Mouse (Mus musculus): ENCODE measurements at regions not wholly inside any gene's neighbourhood (a gene's known extent, or its start where the extent isn't known, plus 50 kb on each side); places are given as distances from the start of the nearest gene placed in this dataset.

DNA sequence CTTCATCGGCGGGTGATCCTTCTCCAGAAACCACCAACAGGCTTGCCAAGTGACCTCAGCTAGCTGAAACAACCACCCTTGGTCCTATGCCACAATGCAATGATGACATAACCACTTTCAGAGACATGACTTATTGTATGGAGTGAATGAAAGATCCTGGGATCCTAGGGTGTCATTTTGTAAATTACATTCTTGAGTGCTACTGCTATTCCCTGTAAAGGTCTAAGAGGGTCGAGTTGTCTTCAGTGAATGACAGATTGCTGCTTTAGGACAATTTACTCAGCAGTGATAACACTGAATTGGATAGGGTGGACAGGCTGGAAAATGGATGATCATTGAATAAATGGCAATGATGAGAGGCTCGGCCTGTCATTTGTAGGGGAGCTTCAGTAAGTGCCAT, 692.4 kb downstream of the Gm9008 start:
- H3K9me3 ChIP-seq = no peaks in the 10 kb centered on the region
- no peak overlapping the region for H3K27ac ChIP-seq (replicated peaks)
- no peaks in the 10 kb centered on the region for H3K4me1 ChIP-seq
- H3K36me3 ChIP-seq = no peaks in the 10 kb centered on the region
- no peak overlapping the region for H3K9ac ChIP-seq
- no peaks in the 10 kb centered on the region for H3K27me3 ChIP-seq (replicated peaks)
- 64% methylated on average over 4 of the region's 4 CpGs for WGBS
- ATAC-seq (ENCODE audit: extremely low read depth, insufficient number of reproducible peaks, low FRiP score, low TSS enrichment) = no peak
- no peak overlapping the region for H3K4me2 ChIP-seq
- no peak overlapping the region for H3K4me3 ChIP-seq

DNA sequence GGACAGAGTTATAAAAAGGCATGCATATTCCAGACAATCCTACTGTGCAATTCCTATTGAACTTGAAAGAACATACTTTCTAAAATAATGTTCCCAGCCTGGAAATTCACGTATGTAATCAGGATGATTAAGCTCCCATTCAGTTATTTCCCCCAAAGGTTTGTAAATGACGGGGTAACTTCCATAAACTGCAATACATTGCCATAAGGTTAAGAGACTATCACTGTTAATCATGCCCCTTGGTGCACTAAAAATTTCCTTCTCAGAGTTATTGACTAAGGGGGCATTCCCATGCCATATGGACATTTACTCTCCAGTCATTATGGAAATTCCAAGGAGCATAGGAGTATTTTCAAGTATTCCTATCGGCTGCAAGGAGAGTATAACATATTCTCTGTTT, 697.6 kb downstream of the Gm9008 start:
- H3K4me3 ChIP-seq = no peak overlapping the region
- H3K9ac ChIP-seq = no peak overlapping the region
- WGBS = 65% methylated on average over 3 of the region's 3 CpGs
- H3K36me3 ChIP-seq = no peaks in the 10 kb centered on the region
- no peak overlapping the region for H3K27ac ChIP-seq (replicated peaks)
- no peaks in the 10 kb centered on the region for H3K9me3 ChIP-seq
- no peaks in the 10 kb centered on the region for H3K27me3 ChIP-seq (replicated peaks)
- no peak for ATAC-seq (ENCODE audit: extremely low read depth, insufficient number of reproducible peaks, low FRiP score, low TSS enrichment)
- H3K4me1 ChIP-seq = no peaks in the 10 kb centered on the region
- no peak overlapping the region for H3K4me2 ChIP-seq

DNA sequence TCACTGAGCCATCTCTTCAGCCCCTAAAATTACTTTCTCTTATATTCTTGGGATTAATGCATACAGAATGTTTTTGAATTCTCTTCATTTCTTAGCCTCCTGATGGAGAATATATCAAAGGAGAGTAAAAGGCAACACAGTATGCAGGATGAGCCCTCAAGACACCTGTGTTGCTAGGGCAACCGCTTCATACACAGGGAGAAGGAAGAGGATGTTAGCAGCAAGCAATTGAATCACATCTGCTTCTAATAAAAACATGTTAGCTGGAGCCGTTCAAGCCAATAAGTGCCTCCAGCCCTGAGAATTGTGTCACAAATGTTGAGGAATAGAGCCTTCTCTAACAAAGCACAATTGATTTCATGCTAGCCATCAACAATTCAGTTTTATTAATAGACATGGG, 698.0 kb downstream of the Gm9008 start:
- no peaks in the 10 kb centered on the region for H3K27me3 ChIP-seq (replicated peaks)
- H3K9ac ChIP-seq = no peak overlapping the region
- WGBS = 60% methylated on average over 2 of the region's 2 CpGs
- no peaks in the 10 kb centered on the region for H3K36me3 ChIP-seq
- H3K4me1 ChIP-seq = no peaks in the 10 kb centered on the region
- H3K4me3 ChIP-seq = no peak overlapping the region
- H3K4me2 ChIP-seq = no peak overlapping the region
- H3K27ac ChIP-seq (replicated peaks) = no peak overlapping the region
- ATAC-seq (ENCODE audit: extremely low read depth, insufficient number of reproducible peaks, low FRiP score, low TSS enrichment) = no peak
- H3K9me3 ChIP-seq = no peaks in the 10 kb centered on the region

DNA sequence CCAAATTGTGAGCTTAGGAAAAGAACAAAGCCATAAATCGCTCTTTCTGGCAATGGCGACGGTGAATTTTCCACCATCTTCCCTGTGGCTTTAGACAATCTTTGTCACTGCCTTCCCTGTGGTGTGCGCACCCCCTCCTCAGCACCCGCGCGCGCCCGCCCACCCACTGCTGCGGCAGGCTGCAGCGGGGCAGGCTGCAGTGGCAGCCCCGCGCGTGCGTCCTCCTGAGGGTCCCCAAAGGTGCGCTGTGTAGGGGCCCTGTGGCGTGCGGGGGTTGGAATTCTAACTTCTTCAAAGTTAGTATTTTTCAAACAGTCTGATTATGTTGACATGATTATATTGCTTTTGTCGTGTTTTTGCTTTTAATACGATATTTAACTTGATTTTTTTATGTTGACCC, 714.9 kb downstream of the Gm9008 start:
- Histone ChIP-seq H3K4me2 (peak overlapping the region; percentile 56), H3K36me3 (no peaks in the 10 kb centered on the region), H3K9ac (no peak overlapping the region), H3K27ac (replicated peaks) (no peak overlapping the region), H3K4me3 (peak overlapping the region; percentile 24), H3K9me3 (no peaks in the 10 kb centered on the region), H3K27me3 (replicated peaks) (no peaks in the 10 kb centered on the region), H3K4me1 (no peaks in the 10 kb centered on the region)
- WGBS = 43% methylated on average over 20 of the region's 20 CpGs
- ATAC-seq (ENCODE audit: extremely low read depth, insufficient number of reproducible peaks, low FRiP score, low TSS enrichment) = no peak

DNA sequence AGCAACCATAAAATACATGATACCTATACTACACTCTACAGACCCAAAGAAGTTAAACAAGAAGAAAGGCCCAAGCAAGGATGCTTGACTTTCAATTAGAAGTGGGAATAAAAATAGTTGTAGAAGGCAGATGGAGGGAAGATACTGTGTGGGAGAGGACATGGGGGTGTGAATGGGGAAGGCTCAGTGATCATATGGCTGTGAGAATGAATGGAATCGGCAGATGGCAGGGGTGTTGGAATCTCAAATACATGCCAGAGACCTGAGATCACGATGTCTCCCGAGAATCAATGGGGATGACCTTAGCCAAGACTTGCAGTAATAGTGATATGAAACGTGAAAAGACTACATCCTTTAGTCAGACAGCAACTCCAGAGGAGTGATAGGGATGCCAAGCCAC, 734.5 kb downstream of the Gm9008 start:
- H3K27me3 ChIP-seq (replicated peaks) = no peaks in the 10 kb centered on the region
- H3K4me2 ChIP-seq = no peak overlapping the region
- 62% methylated on average over 4 of the region's 4 CpGs for WGBS
- ATAC-seq (ENCODE audit: extremely low read depth, insufficient number of reproducible peaks, low FRiP score, low TSS enrichment) = no peak
- H3K9me3 ChIP-seq = no peaks in the 10 kb centered on the region
- no peak overlapping the region for H3K9ac ChIP-seq
- H3K4me3 ChIP-seq = no peak overlapping the region
- H3K36me3 ChIP-seq = no peaks in the 10 kb centered on the region
- no peaks in the 10 kb centered on the region for H3K4me1 ChIP-seq
- no peak overlapping the region for H3K27ac ChIP-seq (replicated peaks)

DNA sequence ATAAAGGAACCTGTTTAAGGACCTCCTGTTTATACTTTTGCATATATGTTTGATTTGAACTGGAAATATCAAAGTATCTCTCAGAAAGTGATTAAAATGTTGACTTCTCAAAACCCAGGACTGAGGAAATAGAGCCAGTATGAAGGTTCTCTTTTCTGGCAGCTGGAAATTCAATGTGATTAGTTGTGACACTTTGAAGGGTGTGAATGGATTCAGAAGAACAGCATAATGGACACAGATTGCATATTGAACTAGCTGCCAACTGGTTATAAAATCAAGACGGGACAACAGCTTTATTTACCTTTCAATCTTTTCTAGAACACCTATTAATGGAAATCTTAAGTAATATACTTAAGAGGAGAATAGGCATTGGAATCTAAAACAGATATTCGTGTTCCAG, 741.4 kb downstream of the Gm9008 start:
- H3K27ac ChIP-seq (replicated peaks) = no peak overlapping the region
- H3K4me3 ChIP-seq = no peak overlapping the region
- H3K27me3 ChIP-seq (replicated peaks) = no peaks in the 10 kb centered on the region
- no peaks in the 10 kb centered on the region for H3K9me3 ChIP-seq
- H3K4me1 ChIP-seq = no peaks in the 10 kb centered on the region
- 56% methylated on average over 2 of the region's 2 CpGs for WGBS
- H3K4me2 ChIP-seq = no peak overlapping the region
- H3K9ac ChIP-seq = no peak overlapping the region
- H3K36me3 ChIP-seq = no peaks in the 10 kb centered on the region
- no peak for ATAC-seq (ENCODE audit: extremely low read depth, insufficient number of reproducible peaks, low FRiP score, low TSS enrichment)
